Mouse (Mus musculus): Measurements from ENCODE around the gene Myg1. TPM values are rescaled to one million over a fixed set of nuclear protein-coding genes. Genes with fewer than 3 reads are reported as not detected.
A peak's percentile ranks its signal among the peaks of the same experiment; 100 is the strongest.
"Not testable (repeated sequence)": the region's sequence is repeated elsewhere in the genome, so short reads cannot be mapped to it uniquely, and the experiment has no call there.

The Myg1 gene
- total RNA-seq (2015; ENCODE audit: low replicate concordance) (27.8 and 39.0 TPM in 2 replicates), total RNA-seq (2017; ENCODE audit: low replicate concordance) (16.2 and 29.7 TPM in 2 replicates)

- peak; percentile 92 for ATAC-seq (replicated peaks; ENCODE audit: low FRiP score, poor library complexity, severe bottlenecking)
Measured at GRCm38 (mm10) chr15:102331610-102332015, at the start of gene Myg1. Myg1 (plus strand) TSS chr15:102331709.

DNA sequence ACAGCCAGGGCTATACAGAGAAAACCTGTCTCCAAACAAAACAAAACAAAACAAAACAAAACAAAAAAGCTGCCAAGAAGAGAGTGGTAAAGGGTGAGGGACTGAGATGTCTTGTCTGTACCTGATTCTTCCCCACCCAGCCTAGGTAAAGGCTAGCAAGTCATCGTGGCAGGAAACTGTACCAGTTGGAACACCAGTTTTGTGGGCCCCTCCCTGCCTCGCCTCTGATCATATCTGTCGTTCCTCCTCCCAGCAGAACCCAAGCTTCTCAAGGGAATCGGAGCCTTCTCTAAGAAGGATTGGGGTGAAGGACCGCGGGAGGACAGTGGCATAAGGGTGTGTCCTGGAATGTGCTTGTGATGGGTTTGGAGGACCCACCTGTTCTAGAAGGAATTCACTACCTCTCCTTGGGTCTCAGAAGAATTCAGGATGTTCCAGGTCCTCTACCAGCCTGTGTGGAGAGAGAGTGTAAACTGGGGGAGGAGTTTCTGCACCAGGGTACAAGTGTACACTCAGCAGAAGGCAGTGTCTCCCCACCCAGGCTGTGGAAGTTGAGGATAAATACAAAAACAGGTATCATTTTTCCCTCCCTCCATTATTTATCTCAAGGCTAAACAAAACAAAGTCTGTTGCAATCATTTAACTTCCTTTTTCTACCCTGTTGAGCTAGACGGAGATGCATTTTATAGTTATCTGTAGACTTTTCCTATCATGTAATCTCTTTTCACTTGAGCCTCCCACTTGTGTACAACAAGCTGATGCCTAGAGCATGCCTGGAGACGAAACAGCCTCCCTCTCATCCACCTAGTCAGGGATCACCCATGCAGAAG lies 48.8 kb upstream of the Myg1 start:
- ATAC-seq (replicated peaks; ENCODE audit: low FRiP score, poor library complexity, severe bottlenecking) = no peak; the same call in 1 of the 2 replicates

- no peak for ATAC-seq (replicated peaks; ENCODE audit: low FRiP score, poor library complexity, severe bottlenecking)
Measured at GRCm38 (mm10) chr15:102283648-102284047, 47.9 kb upstream of the Myg1 start.

DNA sequence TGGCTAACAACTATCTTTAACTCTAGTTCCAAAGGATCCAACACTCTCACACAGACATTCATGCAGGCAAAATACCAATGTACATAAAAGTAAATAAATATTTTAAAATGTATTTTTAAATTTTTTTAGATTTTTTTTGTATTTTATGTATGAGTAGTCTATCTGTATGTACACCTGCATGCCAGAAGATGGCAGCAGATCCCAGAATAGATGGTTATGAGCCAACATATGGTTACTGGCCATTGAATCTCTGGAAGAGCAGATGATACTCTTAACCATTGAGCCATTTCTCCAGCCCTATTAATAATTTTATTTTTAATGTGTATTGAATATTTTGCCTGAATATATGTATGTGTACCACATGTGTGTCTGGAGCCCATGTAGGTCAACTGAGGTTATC lies 44.1 kb upstream of the Myg1 start:
- no peak for ATAC-seq (replicated peaks; ENCODE audit: low FRiP score, poor library complexity, severe bottlenecking)

DNA sequence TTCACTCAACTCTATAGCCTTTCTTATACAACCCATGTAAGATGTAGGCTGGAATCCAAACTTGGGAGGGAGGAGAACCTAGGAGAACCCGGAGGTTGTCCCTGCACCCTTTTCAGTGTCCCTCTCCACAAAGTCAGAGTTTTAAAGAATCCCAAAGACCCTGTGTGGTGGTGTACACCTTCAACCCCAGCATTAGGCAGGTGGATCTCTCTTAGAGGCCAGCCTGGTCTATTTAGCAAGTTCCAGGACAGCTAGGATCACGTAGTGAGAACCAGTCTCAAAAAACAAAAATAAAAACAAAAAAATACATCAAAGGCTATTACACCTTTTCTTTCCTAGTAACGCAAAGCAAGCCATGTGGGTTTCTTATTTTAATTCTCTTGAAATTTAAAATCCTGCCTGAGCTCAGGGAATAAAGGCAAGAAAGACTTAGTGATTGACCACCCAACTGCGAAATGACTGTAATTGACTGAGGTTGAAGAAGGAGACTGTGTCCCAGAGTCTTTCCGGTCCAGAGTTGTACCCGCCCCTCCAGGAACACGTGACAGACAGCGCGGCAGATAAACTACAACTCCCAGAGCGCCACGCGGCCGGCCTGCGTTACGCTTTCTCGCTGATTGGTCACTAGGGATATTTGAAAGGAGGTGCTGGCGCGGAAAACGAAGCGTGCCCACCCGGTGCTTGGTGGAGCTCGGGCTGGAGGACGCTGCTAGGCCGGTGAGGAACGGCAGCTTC lies 35.7 kb upstream of the Myg1 start, which contains the start of gene Espl1:
Gene Espl1 (plus strand): TSS at position 634 of the 735 bp plus-strand sequence.
- peak; percentile 98 for ATAC-seq (replicated peaks; ENCODE audit: low FRiP score, poor library complexity, severe bottlenecking)

- ATAC-seq (replicated peaks; ENCODE audit: low FRiP score, poor library complexity, severe bottlenecking) = peak; percentile 54
Measured at GRCm38 (mm10) chr15:102296368-102297006, 35.0 kb upstream of the Myg1 start.

- ATAC-seq (replicated peaks; ENCODE audit: low FRiP score, poor library complexity, severe bottlenecking) = no peak
Measured at GRCm38 (mm10) chr15:102302542-102302941, 29.0 kb upstream of the Myg1 start.

GRCm38 (mm10) chr15:102308717-102309116 lies 22.8 kb upstream of the Myg1 start:
- ATAC-seq (replicated peaks; ENCODE audit: low FRiP score, poor library complexity, severe bottlenecking) = no peak

- no peak for ATAC-seq (replicated peaks; ENCODE audit: low FRiP score, poor library complexity, severe bottlenecking)
Measured at GRCm38 (mm10) chr15:102310074-102310845, 21.2 kb upstream of the Myg1 start.

DNA sequence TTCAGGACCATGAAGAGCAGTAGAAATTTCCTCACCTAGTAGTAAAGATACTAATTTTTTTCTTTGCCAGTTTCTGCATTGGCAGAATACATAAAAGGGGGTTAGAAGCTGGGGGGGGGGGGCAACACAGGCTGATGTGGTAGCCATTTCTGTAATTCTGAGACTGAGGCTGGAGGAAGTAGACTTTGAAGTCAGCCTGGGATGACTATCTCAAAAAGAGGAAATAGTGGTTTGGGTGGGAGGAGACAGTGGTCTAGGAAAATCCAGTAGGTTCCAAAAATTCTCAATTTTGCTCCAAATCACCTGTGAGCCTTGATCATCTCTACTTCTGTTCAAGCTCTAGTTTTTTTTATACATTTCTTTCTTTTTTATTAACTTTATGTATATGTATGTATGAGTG lies 20.0 kb upstream of the Myg1 start:
- no peak for ATAC-seq (replicated peaks; ENCODE audit: low FRiP score, poor library complexity, severe bottlenecking)

DNA sequence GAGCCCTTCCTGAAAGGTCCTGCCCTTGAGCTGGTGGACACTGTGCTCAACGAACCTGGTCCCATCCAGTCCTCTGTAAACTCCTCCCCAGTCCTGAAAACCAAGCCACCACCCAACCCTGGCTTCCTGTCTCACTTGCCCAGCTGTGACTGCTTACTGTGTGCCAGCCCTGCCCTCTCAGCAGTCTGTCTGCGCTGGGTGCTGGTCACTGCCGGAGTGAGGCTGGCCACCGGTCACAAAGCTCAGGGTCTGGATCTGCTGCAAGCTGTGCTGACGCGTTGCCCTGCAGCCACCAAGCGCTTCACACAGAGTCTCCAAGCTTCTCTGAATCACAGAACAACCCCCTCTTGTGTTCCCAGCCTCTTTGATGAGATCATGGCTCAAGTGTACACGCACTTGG lies 16.2 kb upstream of the Myg1 start:
- ATAC-seq (replicated peaks; ENCODE audit: low FRiP score, poor library complexity, severe bottlenecking) = no peak

- ATAC-seq (replicated peaks; ENCODE audit: low FRiP score, poor library complexity, severe bottlenecking) = 0 out of 2 replicates have a peak, but pooled peaks have one; percentile 48
Measured at GRCm38 (mm10) chr15:102316263-102316662, 15.2 kb upstream of the Myg1 start.

GRCm38 (mm10) chr15:102324654-102325473 lies 6.6 kb upstream of the Myg1 start:
- ATAC-seq (replicated peaks; ENCODE audit: low FRiP score, poor library complexity, severe bottlenecking) = no peak

DNA sequence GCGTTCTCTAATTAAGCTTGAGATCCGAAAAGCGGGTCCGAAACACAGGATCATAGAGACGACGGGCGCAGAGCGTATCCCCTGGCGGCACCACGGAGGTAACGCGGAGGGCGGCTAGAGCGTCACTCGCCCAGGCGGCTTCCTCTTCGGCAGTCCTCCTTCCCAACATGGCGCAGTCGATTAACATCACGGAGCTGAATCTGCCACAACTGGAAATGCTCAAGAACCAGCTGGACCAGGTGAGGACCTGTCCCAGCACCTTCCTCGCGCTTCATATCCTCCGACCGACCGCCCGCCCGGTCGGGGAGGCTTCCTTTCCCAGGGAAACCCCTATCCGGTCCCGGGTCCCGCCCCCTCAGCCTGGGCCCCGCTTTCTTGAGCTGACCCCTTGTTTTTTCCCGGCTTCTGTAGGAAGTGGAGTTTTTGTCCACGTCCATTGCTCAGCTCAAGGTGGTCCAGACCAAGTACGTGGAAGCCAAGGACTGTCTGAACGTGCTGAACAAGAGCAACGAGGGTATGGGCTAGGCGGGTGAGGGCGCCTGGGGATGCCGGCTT lies 5.4 kb upstream of the Myg1 start, which contains the start of gene Pfdn5:
Gene Pfdn5 (plus strand): TSS at position 95 of the 555 bp plus-strand sequence.
- peak; percentile 100 for ATAC-seq (replicated peaks; ENCODE audit: low FRiP score, poor library complexity, severe bottlenecking)

GRCm38 (mm10) chr15:102326892-102327291 lies 4.6 kb upstream of the Myg1 start:
- ATAC-seq (replicated peaks; ENCODE audit: low FRiP score, poor library complexity, severe bottlenecking) = no peak

- no peak for ATAC-seq (replicated peaks; ENCODE audit: low FRiP score, poor library complexity, severe bottlenecking)
Measured at GRCm38 (mm10) chr15:102335254-102335653, 3.7 kb downstream of the Myg1 start.

DNA sequence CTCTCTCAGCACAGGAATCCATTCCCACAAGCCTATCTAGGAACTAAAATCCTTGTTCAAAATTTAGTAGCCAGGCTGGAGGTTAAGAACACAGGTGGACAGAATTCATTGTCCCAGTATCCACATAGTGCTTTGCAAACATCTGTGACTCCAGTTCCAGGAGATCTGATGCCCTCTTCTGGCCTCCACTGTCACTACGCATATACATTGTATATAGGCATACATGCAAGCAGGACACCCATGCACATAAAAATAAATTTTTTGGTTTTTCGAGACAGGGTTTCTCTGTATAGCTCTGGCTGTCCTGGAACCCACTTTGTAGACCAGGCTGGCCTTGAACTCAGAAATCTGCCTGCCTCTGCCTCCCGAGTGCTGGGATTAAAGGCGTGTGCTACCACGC lies 4.4 kb downstream of the Myg1 start:
- not testable (repeated sequence) for ATAC-seq (replicated peaks; ENCODE audit: low FRiP score, poor library complexity, severe bottlenecking)

DNA sequence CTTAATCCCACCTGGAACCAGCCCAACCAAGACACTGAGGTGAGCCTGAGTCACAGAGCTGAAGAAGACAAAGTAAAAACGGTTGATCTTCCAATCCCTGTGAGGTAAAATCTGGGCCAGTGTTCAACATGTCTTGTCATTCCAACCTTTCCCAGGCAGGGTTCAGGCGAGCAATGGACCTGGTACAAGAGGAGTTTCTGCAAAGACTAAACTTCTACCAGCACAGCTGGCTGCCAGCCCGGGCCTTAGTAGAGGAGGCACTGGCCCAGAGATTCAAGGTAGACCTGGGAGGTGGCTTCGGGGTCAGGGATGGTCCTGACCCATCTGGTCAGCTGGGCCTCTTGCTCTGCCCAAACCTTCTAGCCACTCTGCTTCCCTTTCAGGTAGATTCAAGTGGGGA lies 5.4 kb downstream of the Myg1 start:
- no peak for ATAC-seq (replicated peaks; ENCODE audit: low FRiP score, poor library complexity, severe bottlenecking)

Measured in erythroid progenitor cell, adult 5-6 weeks (primary cell).